Mouse (Mus musculus) heart, adult 11 months (tissue): Measurements from ENCODE around the gene Uchl1.

Experiments
- DNase-seq: peaks from one replicate; pipeline ENCODE4 v3.0.0; 2022

Gene Uchl1

DNA sequence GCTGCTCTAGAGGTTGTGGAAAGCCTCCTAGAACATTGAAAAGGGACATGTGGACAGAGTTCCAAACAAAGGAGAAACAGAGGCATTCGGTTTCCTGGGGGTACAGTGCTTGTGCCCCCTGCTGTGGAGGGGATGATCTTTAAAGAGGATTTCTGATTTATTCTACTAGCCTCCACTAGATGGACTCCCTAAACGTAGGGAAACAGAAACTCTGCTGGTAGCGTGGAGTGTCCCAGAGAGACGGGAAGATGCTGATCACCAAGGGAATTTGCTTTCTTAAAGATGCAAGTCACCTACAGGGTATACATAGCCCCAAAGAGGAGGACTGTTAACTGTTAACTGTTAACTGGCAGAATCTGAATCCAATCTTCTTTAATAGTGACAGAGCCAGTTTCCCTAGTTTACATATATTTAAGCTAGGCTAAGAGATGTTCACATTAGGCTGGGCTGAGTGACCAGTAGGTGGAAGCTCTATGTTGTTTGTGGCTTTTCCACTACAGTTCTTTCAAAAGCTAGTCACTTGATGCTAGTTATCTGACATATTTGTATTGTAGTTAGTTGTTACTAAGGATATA lies 34.6 kb downstream of the Uchl1 start:
- DNase-seq = peak; percentile 76

DNA sequence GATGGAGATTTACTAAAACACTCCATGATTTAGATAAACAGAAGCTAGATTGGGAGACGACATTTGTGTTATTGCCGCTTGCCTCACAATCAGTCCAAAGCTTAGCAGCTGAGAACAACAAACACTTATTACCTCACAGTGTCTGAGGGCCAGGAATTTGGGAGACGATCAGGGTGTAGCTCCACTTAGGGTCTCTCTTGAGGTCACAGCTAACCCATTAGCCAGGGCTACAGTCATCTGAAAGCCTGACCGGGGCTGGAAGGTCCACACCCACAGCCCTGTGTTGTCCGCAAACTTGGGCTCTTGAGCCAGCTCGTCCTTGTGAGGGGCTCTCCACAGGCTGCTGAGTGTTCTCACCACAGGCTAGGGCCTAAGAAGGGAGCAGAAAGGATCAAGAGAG lies 36.9 kb downstream of the Uchl1 start:
- peak; percentile 89 for DNase-seq

DNA sequence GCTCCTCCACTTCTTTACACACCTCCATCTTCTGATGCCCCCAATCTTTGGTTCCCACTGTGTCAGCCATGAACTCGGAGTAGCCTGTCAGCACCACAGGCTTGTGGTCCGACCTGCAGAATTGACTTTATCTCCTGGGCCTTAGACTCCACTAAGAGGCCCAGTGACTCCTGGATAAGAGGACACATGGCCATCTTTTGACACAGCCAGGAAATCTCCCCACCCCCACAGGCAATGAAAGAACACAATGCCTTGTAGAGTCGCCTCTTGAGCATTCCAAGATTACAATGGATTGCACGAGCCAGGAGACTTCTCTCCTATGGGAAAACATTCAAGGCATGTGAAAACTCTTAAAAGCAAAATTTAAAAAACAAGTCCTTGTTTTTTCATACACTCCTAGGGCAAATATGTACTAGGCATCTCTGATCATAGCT lies 39.6 kb downstream of the Uchl1 start:
- DNase-seq = no peak

DNA sequence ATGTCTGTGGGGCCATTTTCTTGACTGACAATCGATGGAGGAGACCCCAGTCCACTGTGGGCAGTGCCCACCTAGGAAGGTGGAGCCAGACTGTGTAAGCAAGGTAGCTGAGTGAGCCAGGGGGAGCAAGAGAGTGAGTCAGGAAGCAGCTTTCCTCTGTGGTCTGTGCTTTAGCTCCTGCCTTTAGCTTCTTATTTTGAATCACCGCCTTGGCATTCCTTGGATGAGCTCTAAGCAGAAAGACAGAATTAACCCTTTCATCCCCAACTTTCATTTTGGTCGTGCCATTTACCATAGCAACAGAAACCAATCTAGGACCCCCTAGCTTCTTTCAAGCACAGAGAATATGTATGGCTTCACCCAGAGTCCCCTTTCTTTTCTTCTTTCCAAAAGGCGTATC lies 42.0 kb downstream of the Uchl1 start:
- DNase-seq = no peak

DNA sequence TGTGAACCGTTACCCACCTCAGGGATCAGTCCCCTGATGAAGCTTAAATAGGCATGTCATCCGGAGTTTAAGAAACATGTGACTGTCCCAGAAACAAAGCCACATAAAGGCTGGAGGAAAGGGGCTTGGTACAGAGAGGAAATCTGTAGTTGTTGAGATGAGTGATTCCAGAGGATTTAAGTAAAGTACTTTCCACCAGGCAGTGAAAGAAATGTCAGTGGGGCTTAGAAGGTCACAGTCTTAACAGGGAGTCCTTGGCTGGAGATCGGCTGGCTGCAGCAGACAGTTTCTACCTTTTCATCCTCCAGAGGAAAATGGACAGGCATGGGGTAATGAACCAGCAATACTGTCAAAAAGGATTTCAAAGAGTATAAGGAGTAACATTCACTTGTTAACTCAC lies 42.5 kb downstream of the Uchl1 start:
- DNase-seq = no peak

DNA sequence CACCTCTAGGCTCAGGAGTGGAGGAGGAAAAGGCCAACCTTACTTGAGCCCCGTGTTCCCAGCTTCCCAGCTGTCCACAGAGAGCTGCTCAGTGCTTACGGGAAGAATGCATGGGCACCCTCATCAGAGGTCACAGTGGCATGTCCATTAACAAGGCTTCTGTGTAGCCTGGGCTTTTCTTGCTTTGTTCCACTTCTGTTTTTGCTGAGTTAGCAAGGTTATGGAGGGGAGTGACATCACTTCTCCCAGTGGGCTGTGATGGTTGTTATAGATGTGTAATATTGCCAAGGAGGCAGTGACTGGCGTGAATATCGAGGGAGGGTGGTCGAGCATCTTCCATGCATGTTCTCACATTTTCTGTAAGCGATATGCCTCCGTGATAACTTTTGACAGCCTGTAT lies 43.0 kb downstream of the Uchl1 start:
- DNase-seq = no peak

DNA sequence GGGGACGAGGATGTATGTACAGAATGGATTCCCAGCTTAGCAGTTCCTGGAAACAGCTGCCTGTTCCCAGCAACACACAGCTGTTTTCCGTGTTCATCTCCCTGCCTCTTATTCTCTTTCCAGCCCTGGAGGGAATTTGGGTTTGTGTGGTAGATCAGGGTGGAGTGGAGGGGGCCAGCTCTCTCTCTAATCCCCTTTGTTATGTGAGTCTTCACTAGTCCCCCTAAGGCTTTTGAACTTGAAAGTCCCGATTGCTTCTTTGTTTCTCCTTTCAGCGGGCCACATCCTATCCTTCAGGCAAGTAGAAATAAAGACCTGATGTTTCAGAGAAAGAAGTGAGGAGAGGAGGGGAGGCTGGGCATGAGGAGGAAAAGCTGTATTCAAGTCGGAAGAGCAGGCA lies 45.0 kb downstream of the Uchl1 start:
- no peak for DNase-seq

DNA sequence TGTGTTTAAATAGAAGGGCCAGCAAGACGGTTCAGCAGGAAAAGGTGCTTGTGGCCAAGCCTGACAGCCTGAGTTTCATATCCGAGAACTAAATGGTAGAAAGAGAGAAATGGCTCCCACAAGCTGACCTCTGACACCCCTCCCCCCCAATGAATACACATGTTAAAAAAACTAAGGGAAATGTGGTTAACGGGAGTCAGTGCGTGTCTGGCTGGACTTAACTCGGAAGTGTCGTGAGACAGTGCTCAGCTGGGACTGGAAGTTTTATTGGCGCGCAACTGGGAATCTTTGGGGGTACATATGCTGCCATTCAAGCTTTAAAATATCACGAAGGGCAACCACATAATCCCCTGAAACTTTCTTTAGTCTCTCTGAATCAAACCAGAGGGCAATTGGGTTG lies 46.7 kb downstream of the Uchl1 start:
- no peak for DNase-seq

DNA sequence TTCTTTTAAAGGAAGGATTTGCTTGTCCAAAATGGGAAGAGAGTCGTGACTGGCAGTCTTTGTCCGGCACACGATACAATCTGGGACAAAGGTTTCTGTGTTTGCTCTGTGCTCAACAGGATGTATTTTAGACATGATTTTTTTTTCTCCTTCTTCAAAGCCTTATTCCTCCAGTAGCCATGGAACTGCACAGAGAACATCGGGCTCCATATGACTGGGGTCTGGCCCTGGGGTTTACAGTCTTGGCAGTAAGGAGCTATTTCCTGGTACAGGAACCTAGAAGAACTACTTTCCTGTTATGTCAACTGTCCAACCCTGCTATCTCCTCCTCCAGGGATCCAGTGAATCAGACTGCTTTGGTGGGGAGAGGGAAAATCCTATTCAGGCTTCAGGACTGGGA lies 47.1 kb downstream of the Uchl1 start:
- DNase-seq = no peak

DNA sequence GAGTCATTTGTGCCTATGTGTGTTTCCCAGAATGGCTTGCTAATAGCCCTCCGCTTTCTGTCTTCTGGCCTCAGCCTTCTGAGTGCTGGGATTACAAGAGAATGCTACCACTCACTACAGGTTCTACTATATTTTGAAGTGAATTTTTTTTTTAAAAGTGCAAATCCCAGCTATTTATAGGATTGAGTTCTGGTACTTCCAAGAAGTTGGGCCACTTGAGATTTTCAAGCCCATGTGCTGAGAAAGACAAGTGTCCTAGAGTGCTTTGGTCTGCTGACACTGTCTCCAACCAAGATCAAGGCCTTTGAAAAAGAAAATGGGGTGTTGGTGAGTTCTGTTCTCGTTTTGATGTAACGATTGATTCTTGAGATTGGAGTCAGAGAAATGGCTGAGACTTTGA lies 47.7 kb downstream of the Uchl1 start:
- no peak for DNase-seq

DNA sequence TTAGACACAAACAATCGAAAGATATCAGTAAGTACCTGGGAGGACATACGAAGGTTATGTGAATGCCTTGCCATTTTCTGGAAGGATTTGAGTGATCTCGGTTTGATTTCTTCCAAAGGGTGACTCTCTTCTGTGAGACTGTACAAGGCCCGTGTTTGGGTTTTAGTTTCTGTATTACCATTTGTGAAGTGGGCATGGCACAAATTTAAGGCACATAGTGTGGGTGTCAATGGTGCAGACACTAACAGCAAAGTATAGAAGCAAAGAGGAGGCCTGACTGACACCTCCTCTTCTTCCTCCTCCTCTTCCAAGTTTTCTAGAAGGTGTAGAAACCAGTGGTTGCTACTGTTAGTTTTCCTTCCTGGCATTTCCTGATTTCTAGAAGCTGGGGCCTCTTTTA lies 53.4 kb downstream of the Uchl1 start:
- no peak for DNase-seq

DNA sequence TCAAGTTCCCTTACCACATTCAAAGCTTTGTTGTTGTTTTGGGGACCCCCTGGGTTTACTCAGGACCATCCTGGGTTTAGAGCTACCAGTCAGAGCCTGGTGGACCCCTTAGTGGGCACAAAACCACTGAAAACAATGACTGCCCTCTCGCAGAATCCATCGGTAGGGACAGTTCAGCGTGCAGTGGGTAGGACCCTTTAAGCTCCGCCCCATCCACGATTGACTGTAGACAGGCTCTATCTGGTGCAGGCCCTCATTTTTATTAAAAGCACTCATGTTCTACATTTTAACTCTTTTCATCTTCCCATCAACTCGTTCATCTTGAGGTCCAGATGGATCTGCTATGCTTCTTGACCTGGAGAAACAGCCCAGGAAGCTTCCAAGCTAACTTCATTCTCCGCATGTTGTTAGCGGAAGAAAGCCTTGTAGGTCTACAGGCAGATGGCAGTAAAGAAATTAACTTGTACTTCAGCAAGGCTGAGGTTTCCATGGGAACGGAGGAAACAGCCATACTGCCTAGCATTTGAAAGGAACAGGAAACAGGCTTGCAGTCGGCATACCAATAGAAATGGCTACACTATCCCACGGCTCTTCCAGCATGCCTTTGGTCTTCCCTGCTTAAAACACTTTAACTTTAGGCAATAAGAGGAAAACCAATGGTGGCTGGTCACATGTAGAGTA lies 54.9 kb downstream of the Uchl1 start:
- DNase-seq = peak; percentile 72

DNA sequence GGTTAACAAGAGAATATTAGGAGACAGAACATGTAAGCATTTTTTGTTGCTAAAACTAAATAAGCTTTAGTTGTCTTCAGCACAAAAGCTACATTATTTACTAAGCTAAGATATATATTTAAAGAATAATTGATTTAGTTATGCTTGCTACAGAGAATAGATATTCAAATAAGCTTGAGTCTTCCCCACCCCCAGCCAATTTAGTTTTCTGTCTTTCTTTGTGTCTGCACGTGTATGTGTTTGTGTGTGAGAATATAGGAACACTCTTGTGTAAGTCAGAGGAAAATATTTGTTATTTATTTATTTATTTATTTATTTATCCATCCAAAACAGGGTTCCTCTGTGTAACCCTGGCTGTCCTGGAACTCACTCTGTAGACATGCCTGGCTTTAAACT lies 55.4 kb downstream of the Uchl1 start:
- no peak for DNase-seq

DNA sequence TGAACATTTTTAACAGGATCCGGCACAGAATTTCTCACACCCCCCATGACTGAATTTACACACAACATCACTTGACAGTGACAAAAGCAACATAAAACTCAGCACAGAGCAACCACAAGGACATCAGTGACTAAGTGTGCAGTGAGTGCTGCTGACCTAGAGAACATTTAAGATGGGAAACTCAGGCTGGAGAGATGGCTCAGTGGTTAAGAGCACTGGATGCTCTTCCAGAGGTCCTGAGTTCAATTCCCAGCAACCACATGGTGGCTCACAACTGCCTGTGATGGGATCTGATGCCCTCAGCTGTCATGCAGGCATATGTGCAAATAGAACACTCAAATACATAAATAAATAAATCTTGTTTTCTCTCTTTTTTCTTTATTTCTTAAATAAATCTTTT lies 57.7 kb downstream of the Uchl1 start:
- DNase-seq = no peak
